Comparison of ENCODE assay signal across 18 mouse cellular contexts in the genomic region with DNA sequence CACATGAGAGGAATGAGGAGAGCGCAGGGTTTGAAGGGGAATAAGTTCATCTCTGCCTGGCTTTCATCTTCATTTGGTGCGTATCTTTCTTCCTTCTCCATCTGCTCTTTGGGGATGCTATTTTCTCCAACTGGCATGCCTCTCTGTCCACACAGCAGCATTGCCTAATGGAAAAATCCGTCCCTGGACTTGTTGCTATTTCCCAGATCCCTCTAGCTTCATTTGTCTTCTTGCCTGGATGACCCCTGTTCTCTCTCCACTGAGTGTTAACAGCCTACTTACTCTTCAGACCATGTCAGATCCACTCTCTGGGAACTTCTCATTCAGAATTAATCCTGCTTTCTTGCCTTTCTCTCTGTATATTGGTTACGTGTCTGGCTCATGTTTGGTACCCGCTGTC.
"Had no signal": no experiment of that assay in that cellular context is flagged by ENCODE, and none has a peak within 500 bp of the region (broad histone marks: within the 10 kb centered on the region; RNA-seq: fewer than 3 reads in every experiment).

No protein-coding gene starts in this region.

- H3K4me2 ChIP-seq: limb, embryonic 12.5 days; liver, embryonic 13.5 days; neural tube, embryonic 15.5 days had no signal

- H3K4me1 ChIP-seq: limb, embryonic 12.5 days; liver, embryonic 13.5 days; midbrain, embryonic 10.5 days; neural tube, embryonic 15.5 days had no signal

- H3K9ac ChIP-seq: limb, embryonic 12.5 days; liver, embryonic 13.5 days; liver, postnatal 0 days; neural tube, embryonic 15.5 days had no signal

- H3K9me3 ChIP-seq: liver, embryonic 13.5 days; neural tube, embryonic 15.5 days had no signal

- H3K27me3 ChIP-seq: limb, embryonic 12.5 days; liver, embryonic 13.5 days; neural tube, embryonic 15.5 days had no signal

- H3K27ac ChIP-seq: layer of hippocampus, adult 2 months; limb, embryonic 12.5 days; liver, embryonic 13.5 days; midbrain, embryonic 10.5 days; neural tube, embryonic 15.5 days had no signal

- ATAC-seq: intestine, postnatal 0 days; liver, postnatal 0 days had no signal

- DNase-seq: kidney, adult 9 months; kidney, postnatal 10 days; kidney, postnatal 4 days; liver; liver, embryonic 13.5 days; liver, postnatal 0 days; midbrain, embryonic 14.5 days; right cerebral cortex, adult 18-20 months; right cerebral cortex, postnatal 25 days; spleen, adult 18-20 months; thymus, adult 18-20 months; thymus, postnatal 14 days had no signal

- H3K4me3 ChIP-seq: layer of hippocampus, adult 2 months; limb, embryonic 12.5 days; liver, embryonic 13.5 days; midbrain, embryonic 10.5 days; myocyte; neural tube, embryonic 15.5 days had no signal

- H3K36me3 ChIP-seq: limb, embryonic 12.5 days; liver, embryonic 13.5 days; midbrain, embryonic 10.5 days; neural tube, embryonic 15.5 days had no signal
